Mouse (Mus musculus): ENCODE measurements at regions not wholly inside any gene's neighbourhood (a gene's known extent, or its start where the extent isn't known, plus 50 kb on each side); places are given as distances from the start of the nearest gene placed in this dataset.

DNA sequence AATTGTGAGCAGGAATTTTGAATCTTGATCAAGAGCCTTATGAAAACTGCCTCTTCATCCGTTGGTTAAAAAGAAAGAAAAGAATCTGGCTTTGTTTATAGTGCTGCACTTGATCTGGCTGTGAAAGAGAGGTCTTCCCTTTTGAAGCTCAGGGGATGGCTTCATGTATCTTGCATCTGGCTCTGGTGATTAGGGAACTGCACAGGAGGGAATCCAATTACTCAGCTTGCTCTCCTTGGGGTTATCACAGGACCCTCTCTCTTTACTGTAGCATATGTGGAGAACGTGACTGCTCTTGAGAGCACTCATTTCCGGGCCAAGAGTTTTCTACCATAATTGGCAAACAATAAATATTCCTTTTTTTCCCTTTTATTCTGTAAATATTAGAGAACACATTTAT is 116.6 kb upstream of the Robo2 start:
- H3K9ac ChIP-seq (replicated peaks; ENCODE audit: low read depth, low read length): no peak overlapping the region
- no peak for ATAC-seq (ENCODE audit: insufficient read depth, low read depth)
- DNase-seq (ENCODE audit: low spot score): no peak
- TF ChIP-seq EP300 (IDR thresholded peaks at IDR 0.05; ENCODE audit: low read depth) (no peak), CTCF (IDR thresholded peaks at IDR 0.05; ENCODE audit: low read depth) (no peak)
- WGBS: 30% methylated on average over 3 of the region's 3 CpGs
- H3K4me3 ChIP-seq (ENCODE audit: low read depth, low read length): no peak overlapping the region
- no peaks in the 10 kb centered on the region for H3K9me3 ChIP-seq (replicated peaks; ENCODE audit: control insufficient read depth, low read length)
- no peak overlapping the region for H3K4me2 ChIP-seq (ENCODE audit: low read depth, low read length)
- no peaks in the 10 kb centered on the region for H3K36me3 ChIP-seq (replicated peaks; ENCODE audit: control insufficient read depth, insufficient read depth, low read length)
- H3K27me3 ChIP-seq (ENCODE audit: control insufficient read depth, insufficient read depth, low read length): no peaks in the 10 kb centered on the region
- H3K27ac ChIP-seq (ENCODE audit: low read depth): no peak overlapping the region
- H3K4me1 ChIP-seq (ENCODE audit: control insufficient read depth, insufficient read depth): no peaks in the 10 kb centered on the region

DNA sequence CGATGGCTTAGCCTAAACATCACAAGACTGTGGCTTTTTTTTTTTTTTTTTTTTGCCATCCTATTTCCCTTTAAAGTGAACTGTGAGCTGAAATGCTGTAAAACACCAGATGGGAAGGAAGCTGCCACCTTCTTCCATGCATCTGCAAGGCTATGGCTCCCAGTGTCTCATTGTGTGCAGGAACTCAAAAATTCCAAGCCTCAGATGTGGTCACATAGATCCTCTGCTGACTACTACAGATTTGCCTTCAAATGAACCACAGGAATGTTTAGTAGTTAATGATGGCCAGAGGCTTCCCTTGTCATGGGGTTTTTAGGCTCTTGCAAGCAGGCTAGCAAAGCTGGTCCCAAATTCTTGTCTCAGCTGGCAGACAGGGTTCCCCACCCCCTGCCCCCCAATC is 114.9 kb upstream of the Robo2 start:
- ATAC-seq (ENCODE audit: insufficient read depth, low read depth) (no peak), DNase-seq (ENCODE audit: low spot score) (no peak)
- Histone ChIP-seq H3K27ac (ENCODE audit: low read depth) (no peak overlapping the region), H3K4me3 (ENCODE audit: low read depth, low read length) (no peak overlapping the region), H3K27me3 (ENCODE audit: control insufficient read depth, insufficient read depth, low read length) (no peaks in the 10 kb centered on the region), H3K9ac (replicated peaks; ENCODE audit: low read depth, low read length) (no peak overlapping the region), H3K4me2 (ENCODE audit: low read depth, low read length) (no peak overlapping the region), H3K4me1 (ENCODE audit: control insufficient read depth, insufficient read depth) (no peaks in the 10 kb centered on the region), H3K9me3 (replicated peaks; ENCODE audit: control insufficient read depth, low read length) (no peaks in the 10 kb centered on the region), H3K36me3 (replicated peaks; ENCODE audit: control insufficient read depth, insufficient read depth, low read length) (no peaks in the 10 kb centered on the region)
- no peak for TF ChIP-seq EP300 (IDR thresholded peaks at IDR 0.05; ENCODE audit: low read depth)
- TF ChIP-seq CTCF (IDR thresholded peaks at IDR 0.05; ENCODE audit: low read depth): no peak
- WGBS: 68% methylated on average over 1 of the region's 1 CpGs

GRCm38 (mm10) chr16:74520501-74520900 is 108.9 kb upstream of the Robo2 start:
- WGBS: 75% methylated on average over 4 of the region's 4 CpGs
- Histone ChIP-seq H3K36me3 (replicated peaks; ENCODE audit: control insufficient read depth, insufficient read depth, low read length) (no peaks in the 10 kb centered on the region), H3K4me1 (ENCODE audit: control insufficient read depth, insufficient read depth) (no peaks in the 10 kb centered on the region), H3K4me2 (ENCODE audit: low read depth, low read length) (no peak overlapping the region), H3K27ac (ENCODE audit: low read depth) (no peak overlapping the region), H3K9me3 (replicated peaks; ENCODE audit: control insufficient read depth, low read length) (no peaks in the 10 kb centered on the region), H3K9ac (replicated peaks; ENCODE audit: low read depth, low read length) (no peak overlapping the region), H3K4me3 (ENCODE audit: low read depth, low read length) (no peak overlapping the region), H3K27me3 (ENCODE audit: control insufficient read depth, insufficient read depth, low read length) (no peaks in the 10 kb centered on the region)
- DNase-seq (ENCODE audit: low spot score): no peak
- ATAC-seq (ENCODE audit: insufficient read depth, low read depth): no peak
- no peak for TF ChIP-seq CTCF (IDR thresholded peaks at IDR 0.05; ENCODE audit: low read depth)
- no peak for TF ChIP-seq EP300 (IDR thresholded peaks at IDR 0.05; ENCODE audit: low read depth)

DNA sequence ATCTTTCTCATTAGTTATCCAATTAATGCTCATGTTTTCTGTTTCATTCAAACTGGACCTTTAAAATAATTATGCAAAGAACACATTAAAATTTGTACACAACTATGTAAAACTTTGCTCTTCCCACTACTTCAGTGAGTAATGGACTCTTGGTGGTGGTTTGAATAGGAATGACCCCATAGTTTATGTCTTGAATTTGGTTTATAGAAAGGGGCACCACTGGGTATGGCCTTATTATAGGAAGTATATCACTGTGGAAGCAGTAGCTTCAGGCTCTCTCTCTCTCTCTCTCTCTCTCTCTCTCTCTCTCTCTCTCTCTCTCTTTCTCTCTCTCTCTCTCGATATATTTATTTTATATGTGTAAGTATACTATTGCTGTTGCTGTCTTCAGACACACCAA is 106.3 kb upstream of the Robo2 start:
- H3K4me3 ChIP-seq (ENCODE audit: low read depth, low read length): no peak overlapping the region
- no peaks in the 10 kb centered on the region for H3K36me3 ChIP-seq (replicated peaks; ENCODE audit: control insufficient read depth, insufficient read depth, low read length)
- no peaks in the 10 kb centered on the region for H3K9me3 ChIP-seq (replicated peaks; ENCODE audit: control insufficient read depth, low read length)
- DNase-seq (ENCODE audit: low spot score) (no peak), ATAC-seq (ENCODE audit: insufficient read depth, low read depth) (no peak)
- no peaks in the 10 kb centered on the region for H3K27me3 ChIP-seq (ENCODE audit: control insufficient read depth, insufficient read depth, low read length)
- TF ChIP-seq EP300 (IDR thresholded peaks at IDR 0.05; ENCODE audit: low read depth) (no peak), CTCF (IDR thresholded peaks at IDR 0.05; ENCODE audit: low read depth) (no peak)
- no peak overlapping the region for H3K27ac ChIP-seq (ENCODE audit: low read depth)
- 63% methylated on average over 1 of the region's 1 CpGs for WGBS
- H3K4me2 ChIP-seq (ENCODE audit: low read depth, low read length): no peak overlapping the region
- no peak overlapping the region for H3K9ac ChIP-seq (replicated peaks; ENCODE audit: low read depth, low read length)
- H3K4me1 ChIP-seq (ENCODE audit: control insufficient read depth, insufficient read depth): no peaks in the 10 kb centered on the region

DNA sequence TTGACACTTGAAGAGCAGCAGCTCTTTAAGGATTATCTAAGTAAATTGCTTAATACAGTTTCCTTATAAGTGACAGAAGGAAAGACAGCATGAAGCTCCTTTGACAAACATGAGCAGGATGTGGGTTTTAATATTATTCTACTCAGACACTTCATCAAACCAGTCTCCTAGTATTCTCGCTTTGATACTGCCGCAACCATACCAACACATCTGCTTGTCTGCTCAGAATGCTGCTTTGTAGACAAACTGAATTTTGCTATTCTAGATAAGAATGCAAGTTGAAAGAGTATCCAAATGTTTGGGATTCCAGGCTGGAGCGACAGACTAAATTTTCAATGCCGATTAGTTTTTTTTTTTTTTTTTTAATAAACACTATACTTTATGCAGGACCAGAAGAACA is 105.7 kb upstream of the Robo2 start:
- DNase-seq (ENCODE audit: low spot score) (no peak), ATAC-seq (ENCODE audit: insufficient read depth, low read depth) (no peak)
- H3K9ac ChIP-seq (replicated peaks; ENCODE audit: low read depth, low read length): no peak overlapping the region
- H3K27ac ChIP-seq (ENCODE audit: low read depth): no peak overlapping the region
- H3K4me2 ChIP-seq (ENCODE audit: low read depth, low read length): no peak overlapping the region
- no peak for TF ChIP-seq EP300 (IDR thresholded peaks at IDR 0.05; ENCODE audit: low read depth)
- no peak for TF ChIP-seq CTCF (IDR thresholded peaks at IDR 0.05; ENCODE audit: low read depth)
- H3K27me3 ChIP-seq (ENCODE audit: control insufficient read depth, insufficient read depth, low read length): no peaks in the 10 kb centered on the region
- no peaks in the 10 kb centered on the region for H3K36me3 ChIP-seq (replicated peaks; ENCODE audit: control insufficient read depth, insufficient read depth, low read length)
- no peak overlapping the region for H3K4me3 ChIP-seq (ENCODE audit: low read depth, low read length)
- WGBS: 83% methylated on average over 4 of the region's 4 CpGs
- no peaks in the 10 kb centered on the region for H3K4me1 ChIP-seq (ENCODE audit: control insufficient read depth, insufficient read depth)
- H3K9me3 ChIP-seq (replicated peaks; ENCODE audit: control insufficient read depth, low read length): no peaks in the 10 kb centered on the region

DNA sequence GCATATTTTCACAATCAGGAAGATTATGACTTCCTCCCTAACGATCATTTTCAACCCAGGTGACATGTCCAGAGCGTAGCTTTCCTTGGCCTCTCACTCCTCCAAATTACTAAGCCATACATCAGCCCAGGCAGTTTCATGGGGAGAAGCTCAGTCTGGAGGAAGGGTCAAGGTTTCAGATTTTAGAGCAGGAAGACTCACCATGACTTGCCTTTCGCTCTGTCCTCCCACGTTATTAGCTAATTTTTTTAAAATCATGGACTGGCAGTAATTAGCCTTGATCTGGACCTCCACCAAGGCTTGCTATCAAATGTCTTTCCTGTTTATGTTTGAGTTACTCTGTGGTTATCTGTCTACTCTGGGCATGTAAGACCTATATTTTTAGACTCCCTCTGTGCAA is 102.9 kb upstream of the Robo2 start:
- no peak overlapping the region for H3K4me3 ChIP-seq (ENCODE audit: low read depth, low read length)
- H3K36me3 ChIP-seq (replicated peaks; ENCODE audit: control insufficient read depth, insufficient read depth, low read length): no peaks in the 10 kb centered on the region
- TF ChIP-seq EP300 (IDR thresholded peaks at IDR 0.05; ENCODE audit: low read depth) (no peak), CTCF (IDR thresholded peaks at IDR 0.05; ENCODE audit: low read depth) (no peak)
- ATAC-seq (ENCODE audit: insufficient read depth, low read depth) (no peak), DNase-seq (ENCODE audit: low spot score) (no peak)
- 31% methylated on average over 4 of the region's 4 CpGs for WGBS
- H3K4me2 ChIP-seq (ENCODE audit: low read depth, low read length): no peak overlapping the region
- no peak overlapping the region for H3K27ac ChIP-seq (ENCODE audit: low read depth)
- no peaks in the 10 kb centered on the region for H3K27me3 ChIP-seq (ENCODE audit: control insufficient read depth, insufficient read depth, low read length)
- H3K4me1 ChIP-seq (ENCODE audit: control insufficient read depth, insufficient read depth): no peaks in the 10 kb centered on the region
- no peaks in the 10 kb centered on the region for H3K9me3 ChIP-seq (replicated peaks; ENCODE audit: control insufficient read depth, low read length)
- H3K9ac ChIP-seq (replicated peaks; ENCODE audit: low read depth, low read length): no peak overlapping the region
